Mouse (Mus musculus) liver, adult (tissue): Measurements from ENCODE around the gene Flt1.
A peak's percentile ranks its signal among the peaks of the same experiment; 100 is the strongest.

ENCODE experiments used
- GATA4 ChIP-seq: IDR thresholded peaks from 2 replicates; pipeline ENCODE4 v1.6.1; 2014; ENCODE audit warnings: mild to moderate bottlenecking, low read length; ENCODE audit not compliant: insufficient replicate concordance

Gene Flt1

GRCm38 (mm10) chr5:147606751-147607150 lies 119.1 kb downstream of the Flt1 start:
- TF ChIP-seq GATA4: no peak

GRCm38 (mm10) chr5:147601460-147602360 lies 124.1 kb downstream of the Flt1 start:
- no peak for TF ChIP-seq GATA4

GRCm38 (mm10) chr5:147597825-147598224 lies 128.0 kb downstream of the Flt1 start:
- no peak for TF ChIP-seq GATA4

GRCm38 (mm10) chr5:147589814-147590213 lies 136.0 kb downstream of the Flt1 start:
- no peak for TF ChIP-seq GATA4

GRCm38 (mm10) chr5:147585070-147585469 lies 140.7 kb downstream of the Flt1 start:
- no peak for TF ChIP-seq GATA4

GRCm38 (mm10) chr5:147584648-147585047 lies 141.2 kb downstream of the Flt1 start:
- no peak for TF ChIP-seq GATA4

GRCm38 (mm10) chr5:147583702-147584298 lies 142.0 kb downstream of the Flt1 start:
- TF ChIP-seq GATA4: no peak

- peak; percentile 20; the same call in 1 of the 2 replicates for TF ChIP-seq GATA4
Measured at GRCm38 (mm10) chr5:147580181-147580580, 145.6 kb downstream of the Flt1 start.

- TF ChIP-seq GATA4: peak; percentile 50; the same call in 1 of the 2 replicates
Measured at GRCm38 (mm10) chr5:147579691-147580090, 146.1 kb downstream of the Flt1 start.

- no peak for TF ChIP-seq GATA4
Measured at GRCm38 (mm10) chr5:147579148-147579547, 146.7 kb downstream of the Flt1 start.

GRCm38 (mm10) chr5:147577003-147577402 lies 148.8 kb downstream of the Flt1 start:
- TF ChIP-seq GATA4: no peak

- peak; percentile 88; the same call in 1 of the 2 replicates for TF ChIP-seq GATA4
Measured at GRCm38 (mm10) chr5:147574517-147574916, 151.3 kb downstream of the Flt1 start.

- no peak for TF ChIP-seq GATA4
Measured at GRCm38 (mm10) chr5:147573555-147573954, 152.3 kb downstream of the Flt1 start.

- no peak for TF ChIP-seq GATA4
Measured at GRCm38 (mm10) chr5:147572695-147573094, 153.1 kb downstream of the Flt1 start.

GRCm38 (mm10) chr5:147566335-147566734 lies 159.5 kb downstream of the Flt1 start:
- TF ChIP-seq GATA4: no peak

GRCm38 (mm10) chr5:147565444-147565843 lies 160.4 kb downstream of the Flt1 start:
- no peak for TF ChIP-seq GATA4
